Mouse (Mus musculus): ENCODE data around the gene Pdx1. TPM values are rescaled to one million over a fixed set of nuclear protein-coding genes. Genes with fewer than 3 reads are reported as not detected.
A peak's percentile ranks its signal among the peaks of the same experiment; 100 is the strongest.

Gene Pdx1
- polyA plus RNA-seq, 1 experiment, result not detected

- no peaks in the 10 kb centered on the region for H3K36me3 ChIP-seq (ENCODE audit: control insufficient read depth, insufficient read depth)
- H3K4me3 ChIP-seq (ENCODE audit: insufficient read depth, poor library complexity, severe bottlenecking), result no peak overlapping the region
- H3K79me2 ChIP-seq (ENCODE audit: control insufficient read depth, insufficient read depth), result no peaks in the 10 kb centered on the region
- no peak overlapping the region for H3ac ChIP-seq (ENCODE audit: control insufficient read depth, insufficient read length, low read depth)
- no peaks in the 10 kb centered on the region for H3K79me3 ChIP-seq (ENCODE audit: low read depth)
- no peaks in the 10 kb centered on the region for H3K27me3 ChIP-seq (ENCODE audit: control insufficient read depth, insufficient read depth, insufficient read length)
- no peak for TF ChIP-seq USF1 (IDR thresholded peaks at IDR 0.05; ENCODE audit: low read depth)
- TF ChIP-seq FOSL1 (IDR thresholded peaks at IDR 0.05; ENCODE audit: insufficient read depth, low read length, poor library complexity, severe bottlenecking), result peak; percentile 71
- TF ChIP-seq CEBPB (IDR thresholded peaks at IDR 0.05; ENCODE audit: low read depth), result peak; percentile 65
Observed at GRCm38 (mm10) chr5:147292506-147293120, 22.9 kb downstream of the Pdx1 start.

DNA sequence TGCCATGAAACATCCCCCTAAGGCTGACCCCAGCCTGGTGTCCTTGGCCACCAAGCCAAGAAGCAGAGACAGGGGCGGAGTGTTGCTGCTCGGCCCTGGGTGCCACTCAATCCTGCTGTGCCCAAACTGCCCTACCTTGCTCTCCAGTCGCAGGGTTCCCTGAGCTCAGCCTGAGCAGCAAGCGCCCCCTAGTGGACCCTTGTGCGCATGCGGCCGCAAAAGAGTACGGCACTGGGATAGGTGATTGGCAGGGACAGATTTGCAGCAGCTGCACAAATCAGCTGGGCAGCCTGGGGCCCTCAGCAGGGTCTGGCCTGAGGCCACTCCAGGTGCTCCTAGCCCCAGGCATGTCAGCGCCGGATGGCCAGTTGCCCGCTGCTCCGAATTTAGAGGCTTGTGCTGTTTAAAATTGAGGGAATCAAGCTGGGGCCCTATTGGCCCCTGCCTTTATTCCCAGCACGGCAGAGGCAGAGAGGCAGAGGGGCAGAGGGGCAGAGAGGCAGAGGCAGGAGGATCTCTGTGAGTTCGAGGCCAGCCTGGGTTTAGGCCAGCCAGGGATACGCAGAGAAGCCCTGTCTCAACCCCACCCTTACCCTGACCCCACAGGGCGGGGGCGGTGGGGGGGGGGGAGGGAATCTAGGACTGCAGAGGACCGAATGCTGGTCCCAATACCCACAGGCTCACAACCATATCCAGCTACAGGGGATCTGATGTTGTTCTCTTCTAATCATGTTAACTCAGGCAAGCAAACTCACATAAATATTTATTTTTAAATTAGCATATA, 23.6 kb downstream of the Pdx1 start:
- Histone ChIP-seq H3K36me3 (ENCODE audit: control insufficient read depth, insufficient read depth) (no peaks in the 10 kb centered on the region), H3K79me2 (ENCODE audit: control insufficient read depth, insufficient read depth) (no peaks in the 10 kb centered on the region), H3K79me3 (ENCODE audit: low read depth) (no peaks in the 10 kb centered on the region), H3K4me3 (ENCODE audit: insufficient read depth, poor library complexity, severe bottlenecking) (no peak overlapping the region), H3ac (ENCODE audit: control insufficient read depth, insufficient read length, low read depth) (no peak overlapping the region), H3K27me3 (ENCODE audit: control insufficient read depth, insufficient read depth, insufficient read length) (no peaks in the 10 kb centered on the region)
- TF ChIP-seq MYOD1 (IDR thresholded peaks at IDR 0.05; ENCODE audit: control insufficient read depth, insufficient read length, low read depth) (peak; percentile 99), CTCF (IDR thresholded peaks at IDR 0.05; ENCODE audit: control insufficient read depth, insufficient read depth, insufficient read length) (peak; percentile 95), USF1 (IDR thresholded peaks at IDR 0.05; ENCODE audit: low read depth) (no peak), MYOG (IDR thresholded peaks at IDR 0.05; ENCODE audit: control insufficient read depth, extremely low read depth, insufficient read length) (no peak), FOSL1 (IDR thresholded peaks at IDR 0.05; ENCODE audit: insufficient read depth, low read length, poor library complexity, severe bottlenecking) (no peak), MAX (IDR thresholded peaks at IDR 0.05) (peak; percentile 46), CEBPB (IDR thresholded peaks at IDR 0.05; ENCODE audit: low read depth) (no peak)

DNA sequence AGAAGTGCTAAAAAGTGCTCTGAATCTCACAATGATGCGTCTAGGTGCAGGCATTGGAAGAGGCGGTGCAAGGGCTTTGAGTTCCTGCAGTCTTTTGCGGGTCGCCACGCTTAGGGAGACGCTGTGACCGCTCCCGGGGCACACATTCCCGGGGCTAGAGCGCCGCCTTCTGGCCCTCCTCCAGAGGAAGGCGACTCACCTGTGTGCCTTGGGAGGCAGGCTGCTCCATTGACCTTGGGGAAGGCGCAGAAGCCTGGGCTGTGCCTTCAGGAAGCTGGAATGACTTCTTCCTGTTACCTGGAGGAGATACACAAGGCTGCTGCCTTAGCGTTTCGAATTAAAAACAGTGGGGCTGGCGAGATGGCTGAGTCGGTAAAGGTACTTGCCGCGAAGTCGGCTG, 24.4 kb downstream of the Pdx1 start:
- H3ac ChIP-seq (ENCODE audit: control insufficient read depth, insufficient read length, low read depth), result no peak overlapping the region
- H3K79me3 ChIP-seq (ENCODE audit: low read depth), result no peaks in the 10 kb centered on the region
- no peaks in the 10 kb centered on the region for H3K79me2 ChIP-seq (ENCODE audit: control insufficient read depth, insufficient read depth)
- TF ChIP-seq MYOG (IDR thresholded peaks at IDR 0.05; ENCODE audit: control insufficient read depth, extremely low read depth, insufficient read length), result no peak
- no peak for TF ChIP-seq FOSL1 (IDR thresholded peaks at IDR 0.05; ENCODE audit: insufficient read depth, low read length, poor library complexity, severe bottlenecking)
- TF ChIP-seq MAX (IDR thresholded peaks at IDR 0.05), result no peak
- no peak for TF ChIP-seq MYOD1 (IDR thresholded peaks at IDR 0.05; ENCODE audit: control insufficient read depth, insufficient read length, low read depth)
- no peak for TF ChIP-seq USF1 (IDR thresholded peaks at IDR 0.05; ENCODE audit: low read depth)
- TF ChIP-seq CEBPB (IDR thresholded peaks at IDR 0.05; ENCODE audit: low read depth), result no peak
- TF ChIP-seq CTCF (IDR thresholded peaks at IDR 0.05; ENCODE audit: control insufficient read depth, insufficient read depth, insufficient read length), result no peak
- H3K36me3 ChIP-seq (ENCODE audit: control insufficient read depth, insufficient read depth), result no peaks in the 10 kb centered on the region
- H3K27me3 ChIP-seq (ENCODE audit: control insufficient read depth, insufficient read depth, insufficient read length), result no peaks in the 10 kb centered on the region
- H3K4me3 ChIP-seq (ENCODE audit: insufficient read depth, poor library complexity, severe bottlenecking), result no peak overlapping the region

DNA sequence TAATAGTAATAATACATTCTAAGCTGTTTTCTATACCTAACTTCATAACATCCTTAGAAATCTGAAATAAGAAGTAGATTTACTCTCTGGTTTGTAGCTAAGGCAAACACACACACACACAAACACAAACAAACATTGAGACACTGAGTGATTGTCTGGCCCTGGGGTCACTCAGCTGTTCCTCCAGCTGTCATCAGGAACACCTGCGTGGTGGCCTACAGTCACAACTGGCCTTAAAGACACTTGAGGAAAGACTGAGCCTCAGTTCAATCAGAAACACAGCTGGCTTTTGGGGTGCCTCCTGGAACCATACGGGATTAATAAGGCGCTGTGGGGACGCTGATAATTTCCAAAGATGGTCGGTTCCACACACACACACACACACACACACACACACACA, 27.5 kb downstream of the Pdx1 start:
- no peak for TF ChIP-seq MAX (IDR thresholded peaks at IDR 0.05)
- TF ChIP-seq CTCF (IDR thresholded peaks at IDR 0.05; ENCODE audit: control insufficient read depth, insufficient read depth, insufficient read length), result no peak
- TF ChIP-seq USF1 (IDR thresholded peaks at IDR 0.05; ENCODE audit: low read depth), result no peak
- TF ChIP-seq FOSL1 (IDR thresholded peaks at IDR 0.05; ENCODE audit: insufficient read depth, low read length, poor library complexity, severe bottlenecking), result no peak
- no peak for TF ChIP-seq MYOG (IDR thresholded peaks at IDR 0.05; ENCODE audit: control insufficient read depth, extremely low read depth, insufficient read length)
- TF ChIP-seq CEBPB (IDR thresholded peaks at IDR 0.05; ENCODE audit: low read depth), result no peak
- TF ChIP-seq MYOD1 (IDR thresholded peaks at IDR 0.05; ENCODE audit: control insufficient read depth, insufficient read length, low read depth), result no peak

DNA sequence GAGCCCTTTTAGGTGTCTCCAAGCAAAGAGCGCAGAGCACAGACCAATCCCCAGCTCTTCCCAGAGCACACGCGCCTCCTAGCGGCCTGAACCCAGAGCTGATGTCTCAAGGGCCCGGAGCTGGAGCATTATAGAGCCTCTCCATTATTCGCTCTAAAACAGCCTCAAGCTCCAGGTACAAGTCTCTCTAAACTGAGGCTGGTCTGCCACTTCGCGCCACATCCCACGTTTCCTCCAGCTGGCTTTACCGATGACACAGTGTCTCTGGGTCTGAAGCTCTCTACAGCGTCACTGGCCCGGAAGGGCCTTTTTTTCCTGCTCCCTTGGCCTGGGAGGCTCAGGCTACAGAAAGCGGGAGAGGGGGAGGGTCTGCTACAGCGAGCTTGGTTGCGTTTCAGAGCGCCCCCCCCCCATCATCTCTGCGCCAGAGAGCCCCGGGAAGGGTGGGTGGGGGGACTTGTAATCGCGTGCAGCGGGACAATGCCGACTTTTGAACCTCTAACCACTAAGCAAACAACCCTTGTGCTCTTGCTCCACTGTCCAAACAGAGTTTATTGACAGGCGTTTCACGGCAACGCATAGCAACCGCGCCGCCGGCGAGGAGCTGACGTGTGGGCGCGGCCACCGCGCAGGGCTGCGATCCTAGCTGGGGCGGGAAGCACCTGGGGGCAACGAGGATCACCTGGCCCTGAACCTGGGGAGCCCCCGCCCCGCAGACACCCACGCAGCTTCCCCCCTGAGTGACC, 29.7 kb downstream of the Pdx1 start:
- TF ChIP-seq MYOD1 (IDR thresholded peaks at IDR 0.05; ENCODE audit: control insufficient read depth, insufficient read length, low read depth) (no peak), CTCF (IDR thresholded peaks at IDR 0.05; ENCODE audit: control insufficient read depth, insufficient read depth, insufficient read length) (peak; percentile 29), CEBPB (IDR thresholded peaks at IDR 0.05; ENCODE audit: low read depth) (no peak)
- no peaks in the 10 kb centered on the region for H3K79me2 ChIP-seq (ENCODE audit: control insufficient read depth, insufficient read depth)
- H3ac ChIP-seq (ENCODE audit: control insufficient read depth, insufficient read length, low read depth), result no peak overlapping the region
- peaks cover 50% of the 10 kb centered on the region for H3K27me3 ChIP-seq (ENCODE audit: control insufficient read depth, insufficient read depth, insufficient read length)
- H3K4me3 ChIP-seq (ENCODE audit: insufficient read depth, poor library complexity, severe bottlenecking), result no peak overlapping the region
- no peaks in the 10 kb centered on the region for H3K36me3 ChIP-seq (ENCODE audit: control insufficient read depth, insufficient read depth)
- H3K79me3 ChIP-seq (ENCODE audit: low read depth), result no peaks in the 10 kb centered on the region

More for the DNA sequence above, 27.5 kb downstream of the Pdx1 start:
- Histone ChIP-seq H3K79me2 (ENCODE audit: control insufficient read depth, insufficient read depth) (no peaks in the 10 kb centered on the region), H3K79me3 (ENCODE audit: low read depth) (no peaks in the 10 kb centered on the region), H3K27me3 (ENCODE audit: control insufficient read depth, insufficient read depth, insufficient read length) (peaks cover 28% of the 10 kb centered on the region), H3K36me3 (ENCODE audit: control insufficient read depth, insufficient read depth) (no peaks in the 10 kb centered on the region), H3ac (ENCODE audit: control insufficient read depth, insufficient read length, low read depth) (no peak overlapping the region), H3K4me3 (ENCODE audit: insufficient read depth, poor library complexity, severe bottlenecking) (no peak overlapping the region)
